Mouse (Mus musculus): ENCODE results near the gene Afap1. TPM values are rescaled to one million over a fixed set of nuclear protein-coding genes. Genes with fewer than 3 reads are reported as not detected.

Afap1 gene
- polyA plus RNA-seq, 1 experiment from 2014 or later: 1.3 TPM

DNA sequence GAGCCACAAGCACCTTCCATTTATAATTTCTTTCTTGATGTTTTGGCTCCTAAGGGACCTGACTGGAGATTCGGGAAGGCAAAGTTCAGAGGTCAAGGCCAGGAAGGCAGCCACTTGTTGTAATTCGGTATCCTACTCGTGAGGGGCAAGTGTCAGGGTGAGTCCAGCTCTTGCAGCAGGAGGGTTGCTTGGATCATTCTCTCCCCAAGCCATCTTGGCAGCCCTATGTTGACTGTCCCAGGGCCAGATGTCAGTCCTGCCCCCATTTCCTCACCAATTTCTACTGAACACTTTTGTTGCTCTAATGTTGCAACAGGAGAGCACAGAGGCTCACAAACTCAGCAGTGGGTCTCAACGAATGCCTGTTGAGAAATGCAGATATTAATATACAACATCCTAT lies 5.0 kb downstream of the Afap1 start:
- Histone ChIP-seq H3K4me3 (replicated peaks) (no peak overlapping the region), H3K4me1 (replicated peaks) (peaks cover 22% of the 10 kb centered on the region), H3K36me3 (no peaks in the 10 kb centered on the region), H3K4me2 (no peak overlapping the region), H3K27ac (no peak overlapping the region), H3K9ac (no peak overlapping the region), H3K27me3 (peaks cover 25% of the 10 kb centered on the region), H3K9me3 (replicated peaks) (no peaks in the 10 kb centered on the region)
- ATAC-seq (ENCODE audit: low read depth) (no peak), DNase-seq (no peak)
- WGBS (ENCODE audit: insufficient replicate concordance): 49% methylated on average over 4 of the region's 4 CpGs

DNA sequence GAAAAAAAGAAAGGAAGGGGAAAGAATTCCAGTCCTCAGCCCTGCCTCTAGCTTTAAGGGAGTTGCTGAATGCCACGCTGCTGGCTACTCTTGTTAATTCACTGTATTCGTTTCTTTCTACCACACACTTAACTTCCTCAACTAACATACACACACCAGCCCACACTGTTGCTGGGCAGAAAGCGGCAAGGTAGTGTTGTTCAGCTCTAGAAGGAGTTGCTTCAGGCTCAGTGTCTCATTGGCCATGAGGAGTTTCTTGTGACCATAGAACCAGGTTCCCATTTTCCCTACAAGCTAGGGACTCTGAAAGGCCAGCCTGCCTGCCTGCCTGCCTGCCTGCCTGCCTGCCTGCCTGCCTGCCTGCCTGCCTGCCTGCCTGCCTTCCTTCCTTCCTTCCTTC lies 5.9 kb downstream of the Afap1 start:
- no peak for DNase-seq

DNA sequence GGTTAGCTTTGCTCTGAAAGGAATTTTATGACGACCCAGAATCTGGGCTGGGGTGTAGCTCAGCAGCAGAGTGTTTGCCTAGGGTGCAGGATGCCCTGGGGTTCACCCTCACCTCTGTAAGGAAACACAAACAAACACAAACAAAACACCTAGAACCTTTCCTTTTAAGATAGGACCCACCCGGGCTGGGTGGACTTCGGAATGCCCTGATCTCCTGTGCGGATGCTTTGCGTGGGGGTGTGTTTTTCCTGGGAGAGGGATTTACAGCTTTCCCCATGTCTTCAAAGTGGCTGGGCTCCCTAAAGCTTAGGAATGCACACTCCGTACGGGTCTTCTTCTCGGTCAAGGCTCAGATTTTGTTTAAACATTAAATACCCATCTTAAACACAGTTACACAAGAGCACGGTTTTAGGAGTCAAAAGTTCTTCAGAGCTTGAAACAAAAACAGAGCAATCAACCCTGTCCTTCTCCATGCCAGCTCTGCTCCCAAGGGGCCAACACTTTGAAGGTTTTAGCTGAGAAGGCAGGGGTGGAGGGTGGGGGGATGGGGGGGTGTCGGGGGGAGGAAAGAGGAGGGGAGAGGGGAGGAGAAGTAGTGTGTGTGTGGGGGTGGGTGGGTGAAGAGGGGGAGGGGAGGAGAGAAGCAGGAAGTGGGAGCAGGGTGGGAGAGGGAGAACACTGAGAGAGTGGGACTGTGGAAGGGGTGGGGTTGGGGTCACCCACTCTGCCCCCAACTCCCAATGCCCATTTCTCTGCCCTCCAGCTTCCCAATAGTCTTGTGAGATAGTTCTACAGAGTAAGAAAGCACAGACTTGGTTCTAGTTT lies 7.5 kb downstream of the Afap1 start:
- no peak for ATAC-seq (ENCODE audit: low read depth)
- peaks cover under 1% of the 10 kb centered on the region; the same call in 1 of the 2 replicates for H3K27me3 ChIP-seq
- H3K36me3 ChIP-seq: no peaks in the 10 kb centered on the region
- peaks cover 13% of the 10 kb centered on the region for H3K4me1 ChIP-seq (replicated peaks)
- no peaks in the 10 kb centered on the region for H3K9me3 ChIP-seq (replicated peaks)
- no peak for DNase-seq
- H3K4me2 ChIP-seq: no peak overlapping the region
- no peak overlapping the region for H3K4me3 ChIP-seq (replicated peaks)
- no peak overlapping the region for H3K9ac ChIP-seq
- WGBS (ENCODE audit: insufficient replicate concordance): 31% methylated on average over 10 of the region's 10 CpGs
- H3K27ac ChIP-seq: no peak overlapping the region

More for the DNA sequence above, 5.9 kb downstream of the Afap1 start:
- peaks cover 16% of the 10 kb centered on the region for H3K27me3 ChIP-seq
- H3K9me3 ChIP-seq (replicated peaks): no peaks in the 10 kb centered on the region
- no peak overlapping the region for H3K4me2 ChIP-seq
- H3K4me1 ChIP-seq (replicated peaks): peaks cover 15% of the 10 kb centered on the region
- no peak overlapping the region for H3K27ac ChIP-seq
- H3K4me3 ChIP-seq (replicated peaks): no peak overlapping the region
- no peak overlapping the region for H3K9ac ChIP-seq
- H3K36me3 ChIP-seq: no peaks in the 10 kb centered on the region
- WGBS (ENCODE audit: insufficient replicate concordance): 52% methylated on average over 3 of the region's 3 CpGs
- no peak for ATAC-seq (ENCODE audit: low read depth)

DNA sequence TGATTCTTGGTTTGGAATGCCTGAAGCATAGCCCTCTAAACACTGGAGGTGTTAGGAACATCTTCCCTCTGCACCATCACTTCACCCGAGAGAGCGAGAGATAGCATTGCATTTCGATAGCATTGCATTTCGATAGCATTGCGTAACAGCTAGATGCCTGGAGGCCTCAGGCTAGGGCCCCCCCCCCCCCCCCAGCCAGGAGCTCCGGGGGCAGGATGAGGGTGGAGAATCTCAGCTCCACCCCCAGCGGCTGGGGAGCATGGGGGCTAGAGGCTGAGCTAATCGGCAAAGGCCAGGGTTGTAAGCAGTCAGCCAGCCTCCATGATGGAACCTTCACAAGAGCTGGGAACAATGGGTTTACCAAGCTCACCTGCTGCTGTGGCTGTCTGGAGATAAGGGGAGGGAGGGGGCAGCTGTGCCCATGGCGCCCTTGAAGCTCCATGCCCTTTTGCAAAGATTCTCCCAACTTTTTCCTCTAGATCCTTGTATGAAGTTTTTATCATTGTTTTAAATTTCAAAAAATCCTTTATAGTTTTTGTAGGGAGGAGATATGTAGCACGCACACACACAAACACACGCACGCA lies 8.2 kb downstream of the Afap1 start:
- Histone ChIP-seq H3K36me3 (no peaks in the 10 kb centered on the region), H3K9ac (no peak overlapping the region), H3K27ac (no peak overlapping the region), H3K9me3 (replicated peaks) (no peaks in the 10 kb centered on the region), H3K4me1 (replicated peaks) (peaks cover 13% of the 10 kb centered on the region), H3K4me3 (replicated peaks) (no peak overlapping the region), H3K27me3 (no peaks in the 10 kb centered on the region), H3K4me2 (no peak overlapping the region)
- 33% methylated on average over 12 of the region's 12 CpGs for WGBS (ENCODE audit: insufficient replicate concordance)
- ATAC-seq (ENCODE audit: low read depth): no peak
- DNase-seq: no peak

DNA sequence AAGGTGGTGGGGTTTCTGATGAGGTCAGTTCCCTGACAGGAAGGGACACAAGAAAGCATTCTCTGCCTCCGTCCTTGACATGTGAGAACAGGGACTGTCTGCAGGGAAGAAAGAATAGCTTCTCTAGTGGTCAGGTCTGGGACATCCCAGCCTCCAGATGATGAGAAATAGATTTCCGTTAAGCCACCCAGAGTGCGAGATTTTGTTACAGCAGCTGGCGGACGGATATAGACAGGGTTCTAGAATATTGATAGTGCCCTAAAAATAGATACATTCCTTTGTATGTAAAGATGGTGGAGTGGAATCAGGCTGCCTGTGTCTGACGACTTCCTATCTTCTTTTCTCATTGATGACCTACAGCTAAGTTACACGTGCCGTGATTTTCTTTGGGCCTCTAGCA lies 10.3 kb downstream of the Afap1 start:
- H3K4me1 ChIP-seq (replicated peaks): peaks cover 13% of the 10 kb centered on the region
- no peaks in the 10 kb centered on the region for H3K27me3 ChIP-seq
- no peak overlapping the region for H3K9ac ChIP-seq
- H3K36me3 ChIP-seq: no peaks in the 10 kb centered on the region
- WGBS (ENCODE audit: insufficient replicate concordance): 59% methylated on average over 8 of the region's 8 CpGs
- H3K4me2 ChIP-seq: no peak overlapping the region
- ATAC-seq (ENCODE audit: low read depth) (no peak), DNase-seq (no peak)
- no peak overlapping the region for H3K4me3 ChIP-seq (replicated peaks)
- no peak overlapping the region for H3K27ac ChIP-seq
- H3K9me3 ChIP-seq (replicated peaks): no peaks in the 10 kb centered on the region

DNA sequence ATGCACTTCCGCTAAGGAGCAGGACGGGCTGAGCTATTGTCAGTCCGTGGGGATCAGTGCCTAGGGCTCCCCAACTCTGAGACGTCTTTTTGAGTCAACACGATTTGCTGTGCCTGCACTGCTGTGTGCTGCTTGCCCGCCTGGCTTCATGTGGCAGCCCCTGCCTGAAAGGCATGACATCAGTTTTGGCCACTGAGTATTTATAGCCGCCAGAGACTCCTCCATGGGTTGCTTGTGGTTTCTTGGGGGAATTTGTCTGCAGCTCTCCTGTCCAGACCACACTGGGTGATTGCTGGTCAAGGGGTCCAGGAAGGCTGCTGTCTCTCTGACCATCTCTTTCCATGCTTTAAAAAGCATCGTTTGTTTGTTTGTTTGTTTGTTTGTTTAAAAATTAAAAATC lies 12.2 kb downstream of the Afap1 start:
- 32% methylated on average over 8 of the region's 8 CpGs for WGBS (ENCODE audit: insufficient replicate concordance)
- no peak for DNase-seq
- H3K4me3 ChIP-seq (replicated peaks): no peak overlapping the region
- H3K36me3 ChIP-seq: no peaks in the 10 kb centered on the region
- no peak overlapping the region for H3K4me2 ChIP-seq
- H3K9ac ChIP-seq: no peak overlapping the region
- ATAC-seq (ENCODE audit: low read depth): no peak
- H3K27ac ChIP-seq: no peak overlapping the region
- peaks cover 11% of the 10 kb centered on the region for H3K4me1 ChIP-seq (replicated peaks)
- no peaks in the 10 kb centered on the region for H3K9me3 ChIP-seq (replicated peaks)
- H3K27me3 ChIP-seq: no peaks in the 10 kb centered on the region

DNA sequence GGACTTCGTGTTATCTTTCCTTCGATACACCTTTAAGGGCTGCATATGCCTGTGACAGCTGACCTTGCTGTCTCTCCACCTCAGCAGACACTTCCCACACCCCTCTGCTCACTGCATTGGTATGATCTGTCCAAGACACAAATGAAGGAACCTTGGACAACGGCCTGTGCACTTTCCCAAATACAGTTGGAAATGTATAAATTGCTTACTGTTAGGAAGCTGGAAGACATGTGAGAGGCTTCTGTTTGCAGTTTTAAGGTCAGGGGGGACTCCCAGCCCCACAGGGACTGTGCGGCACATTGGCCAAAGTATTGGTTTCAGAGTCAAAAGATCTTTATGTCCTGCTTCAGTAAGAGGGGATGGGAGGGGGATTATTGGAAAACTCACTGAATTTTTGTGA lies 14.0 kb downstream of the Afap1 start:
- 65% methylated on average over 4 of the region's 4 CpGs for WGBS (ENCODE audit: insufficient replicate concordance)
- ATAC-seq (ENCODE audit: low read depth) (no peak), DNase-seq (no peak)
- Histone ChIP-seq H3K9me3 (replicated peaks) (no peaks in the 10 kb centered on the region), H3K36me3 (no peaks in the 10 kb centered on the region), H3K4me2 (no peak overlapping the region), H3K27ac (no peak overlapping the region), H3K4me1 (replicated peaks) (no peaks in the 10 kb centered on the region), H3K4me3 (replicated peaks) (no peak overlapping the region), H3K9ac (no peak overlapping the region), H3K27me3 (no peaks in the 10 kb centered on the region)

DNA sequence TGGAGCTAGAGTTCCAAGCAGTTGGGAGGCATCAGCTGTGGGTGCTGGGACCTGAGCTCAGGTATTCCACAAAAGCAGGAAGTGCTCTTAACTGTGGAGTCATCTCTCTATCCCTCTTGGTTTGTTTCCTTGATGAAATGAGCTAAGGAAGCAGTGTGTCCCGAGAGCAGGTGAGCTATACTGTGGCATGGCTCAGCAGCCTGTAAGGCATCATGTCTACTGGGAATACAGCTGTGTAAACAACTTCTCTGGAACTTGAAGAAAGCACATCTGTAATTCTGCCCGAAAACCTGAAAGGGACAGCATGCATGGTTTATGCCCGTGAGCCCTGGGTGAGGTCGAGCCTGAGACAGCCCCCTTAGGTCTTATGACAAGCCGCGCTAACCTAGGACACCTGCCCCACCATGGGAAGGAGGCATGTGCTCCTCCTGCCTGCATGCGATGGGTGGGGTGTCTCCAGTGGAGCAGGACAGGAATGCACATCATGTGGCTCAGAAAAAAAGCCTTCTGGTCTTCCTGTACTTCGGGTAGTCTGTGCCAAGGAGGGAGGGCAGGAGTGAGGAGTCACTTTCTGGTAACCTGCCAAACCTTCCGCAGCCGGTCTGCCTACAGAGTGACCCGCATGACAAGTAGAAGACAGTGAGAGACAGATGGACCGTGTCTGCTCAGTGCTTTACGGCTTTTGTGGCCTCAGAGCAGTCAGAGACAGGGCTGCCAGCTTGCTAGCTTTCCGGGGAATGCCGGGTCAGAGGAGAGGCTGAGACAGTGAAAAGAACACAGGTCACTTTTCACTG lies 14.7 kb downstream of the Afap1 start:
- H3K36me3 ChIP-seq: no peaks in the 10 kb centered on the region
- WGBS (ENCODE audit: insufficient replicate concordance): 60% methylated on average over 15 of the region's 15 CpGs
- no peak overlapping the region for H3K4me2 ChIP-seq
- no peaks in the 10 kb centered on the region for H3K4me1 ChIP-seq (replicated peaks)
- H3K9ac ChIP-seq: no peak overlapping the region
- H3K9me3 ChIP-seq (replicated peaks): no peaks in the 10 kb centered on the region
- H3K4me3 ChIP-seq (replicated peaks): no peak overlapping the region
- H3K27me3 ChIP-seq: no peaks in the 10 kb centered on the region
- no peak for DNase-seq
- ATAC-seq (ENCODE audit: low read depth): no peak
- no peak overlapping the region for H3K27ac ChIP-seq

DNA sequence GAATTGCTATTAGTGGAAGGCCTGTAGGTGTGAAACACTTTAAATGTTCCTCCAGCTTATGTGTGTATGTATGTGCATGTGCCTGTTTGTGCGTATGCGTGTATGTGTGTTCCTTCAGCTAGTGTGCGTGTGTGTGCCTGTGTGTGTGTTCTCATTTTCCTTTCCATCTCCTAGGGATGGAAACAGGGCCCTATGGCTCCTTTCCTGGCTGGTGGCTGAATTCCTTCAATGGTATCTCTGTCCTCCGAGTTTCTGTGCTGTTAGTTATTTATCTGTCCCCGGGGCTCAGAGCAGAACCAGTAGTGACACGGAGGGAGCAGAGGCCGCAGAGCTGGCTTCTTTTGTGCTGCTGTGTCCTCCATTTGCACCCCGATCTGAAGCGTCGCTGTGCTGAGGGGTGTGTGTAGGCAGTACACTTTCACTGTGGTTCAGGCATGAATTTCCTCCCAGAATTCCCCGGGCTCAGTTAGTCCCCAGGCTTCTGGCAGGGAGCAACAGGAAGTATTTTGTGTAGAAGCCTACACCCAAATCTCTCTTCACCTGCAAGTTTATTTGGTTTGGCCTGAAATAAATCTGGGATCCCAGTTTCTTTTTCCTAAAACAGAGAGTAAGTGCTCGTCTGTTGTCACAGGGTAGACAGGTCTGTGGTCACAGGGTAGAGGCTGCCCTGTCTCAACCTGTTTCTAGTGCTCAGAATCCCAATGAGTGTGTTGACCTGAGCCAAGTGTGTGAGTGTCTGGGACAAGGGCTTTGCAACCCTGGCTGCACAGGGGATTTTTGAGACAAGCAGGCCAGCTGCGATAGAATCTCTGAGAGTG lies 15.7 kb downstream of the Afap1 start:
- Histone ChIP-seq H3K36me3 (no peaks in the 10 kb centered on the region), H3K27me3 (no peaks in the 10 kb centered on the region), H3K4me2 (no peak overlapping the region), H3K4me1 (replicated peaks) (no peaks in the 10 kb centered on the region), H3K9ac (no peak overlapping the region), H3K27ac (no peak overlapping the region), H3K9me3 (replicated peaks) (no peaks in the 10 kb centered on the region), H3K4me3 (replicated peaks) (no peak overlapping the region)
- WGBS (ENCODE audit: insufficient replicate concordance): 65% methylated on average over 13 of the region's 13 CpGs
- DNase-seq (no peak), ATAC-seq (ENCODE audit: low read depth) (no peak)

DNA sequence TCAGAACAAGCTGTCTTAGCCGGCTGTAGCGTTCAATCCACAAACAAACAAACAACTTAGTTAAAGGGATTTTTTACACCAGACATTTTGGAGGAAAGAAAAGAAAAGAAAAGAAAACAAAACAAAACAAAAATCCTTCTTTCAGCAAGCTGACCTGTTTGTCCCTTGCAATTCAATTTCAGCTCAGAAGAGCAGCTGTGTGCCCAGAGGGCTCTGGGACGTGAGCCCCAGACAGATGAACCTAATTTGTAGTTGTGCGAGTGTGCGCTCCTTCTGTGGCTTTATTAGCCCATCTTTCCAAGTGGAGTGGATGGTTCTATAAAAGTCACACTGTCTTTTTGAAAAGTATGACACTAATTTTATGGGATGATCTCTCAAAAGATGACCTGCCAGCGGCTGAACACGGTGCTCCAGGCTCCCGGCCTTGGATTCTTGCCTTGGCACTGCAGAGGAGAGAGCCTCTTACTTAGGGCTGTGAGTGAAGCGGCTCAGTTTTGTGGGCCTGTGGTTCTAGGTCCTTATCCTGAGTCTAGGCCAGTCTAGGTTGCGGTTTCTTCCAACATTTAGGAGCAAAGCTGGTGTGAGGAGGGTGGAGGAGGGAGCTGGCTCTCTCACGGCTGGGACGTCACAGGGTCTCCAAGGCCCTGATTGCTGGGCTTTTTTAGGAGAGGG lies 22.6 kb downstream of the Afap1 start:
- DNase-seq (no peak), ATAC-seq (ENCODE audit: low read depth) (no peak)
- no peak overlapping the region for H3K27ac ChIP-seq
- no peaks in the 10 kb centered on the region for H3K9me3 ChIP-seq (replicated peaks)
- H3K4me1 ChIP-seq (replicated peaks): no peaks in the 10 kb centered on the region
- 73% methylated on average over 12 of the region's 12 CpGs for WGBS (ENCODE audit: insufficient replicate concordance)
- no peak overlapping the region for H3K4me2 ChIP-seq
- no peak overlapping the region for H3K9ac ChIP-seq
- no peaks in the 10 kb centered on the region for H3K36me3 ChIP-seq
- no peaks in the 10 kb centered on the region for H3K27me3 ChIP-seq
- H3K4me3 ChIP-seq (replicated peaks): no peak overlapping the region
